Mouse (Mus musculus) limb, embryonic 14.5 days (tissue): Measurements from ENCODE around the gene Rad21l. TPM values are rescaled to one million over a fixed set of nuclear protein-coding genes. Genes with fewer than 3 reads are reported as not detected.

Experiments
- ATAC-seq: fragments of 200-750 bp; cut with Nextera tagmentation; 2 replicates; pipeline ENCODE4 v1.8.0; 2017; ENCODE audit warnings: low read depth, moderate number of reproducible peaks, moderate TSS enrichment; ENCODE audit not compliant: low FRiP score
- DNase-seq: peaks from one replicate; pipeline ENCODE4 v3.0.0-alpha.2; 2015; ENCODE audit warnings: low spot score
- H3K27ac ChIP-seq: fragments of 300-500 bp; sonication (generic); replicated peaks from 2 replicates; pipeline ENCODE4 v1.5.1; 2014; ENCODE audit warnings: low read depth, mild to moderate bottlenecking, low read length, moderate library complexity, mixed read lengths
- H3K27me3 ChIP-seq: fragments of 300-500 bp; sonication (generic); 2 replicates; pipeline ENCODE4 v1.6.1; 2014; ENCODE audit warnings: low read length, mixed read lengths; ENCODE audit not compliant: control insufficient read depth, insufficient read depth
- H3K36me3 ChIP-seq: fragments of 300-500 bp; sonication (generic); 2 replicates; pipeline ENCODE4 v1.6.1; 2014; ENCODE audit warnings: mild to moderate bottlenecking, low read length, moderate library complexity, mixed read lengths; ENCODE audit not compliant: control insufficient read depth, insufficient read depth
- H3K4me1 ChIP-seq: fragments of 300-500 bp; sonication (generic); 2 replicates; pipeline ENCODE4 v1.6.1; 2014; ENCODE audit warnings: antibody characterized with exemption, low read length, mixed read lengths; ENCODE audit not compliant: control insufficient read depth, insufficient read depth
- H3K4me2 ChIP-seq: fragments of 300-500 bp; sonication (generic); replicated peaks from 2 replicates; pipeline ENCODE4 v1.6.1; 2014; ENCODE audit warnings: low read depth, mild to moderate bottlenecking, low read length, moderate library complexity; ENCODE audit not compliant: severe bottlenecking
- H3K4me3 ChIP-seq: fragments of 300-500 bp; sonication (generic); replicated peaks from 2 replicates; pipeline ENCODE4 v1.5.1; 2014; ENCODE audit warnings: low read length
- H3K9ac ChIP-seq: fragments of 300-500 bp; sonication (generic); 2 replicates; pipeline ENCODE4 v1.6.1; 2014; ENCODE audit warnings: mild to moderate bottlenecking, low read depth, low read length, moderate library complexity; ENCODE audit not compliant: severe bottlenecking
- H3K9me3 ChIP-seq: fragments of 300-500 bp; sonication (generic); 2 replicates; pipeline ENCODE4 v1.6.1; 2016; ENCODE audit warnings: low read length; ENCODE audit not compliant: control insufficient read depth
- POLR2A ChIP-seq: fragments of 200-500 bp; IDR thresholded peaks from 2 replicates; pipeline ENCODE4 v1.8.0; 2012; ENCODE audit warnings: inconsistent platforms, mild to moderate bottlenecking, moderate library complexity, borderline replicate concordance; ENCODE audit not compliant: insufficient read depth, insufficient read length; ENCODE audit errors: extremely low read depth
- WGBS: fragments of 180-500 bp; shearing (Covaris S2); extraction: QIAGEN DNeasy Blood & Tissue Kit; methylation state at CpG from one replicate; pipeline ENCODE4 v1.1.7; 2014; 5-methylcytosine and 5-hydroxymethylcytosine counted together
- polyA plus RNA-seq, 2 experiments: library from polyadenylated mRNA; depleted of rRNA in 1 of 2; stranded (reverse) in 1 of 2; unstranded in 1 of 2; fragments of >200 nt; fragmentation: Nextera tagmentation in 1 of 2; extraction: Ambion mirVana in 1 of 2; gene quantifications; 2 replicates each; pipeline versions ENCODE4 v1.2.1 to v1.2.3; 2012 to 2014

The Rad21l gene
- polyA plus RNA-seq, 2 experiments = not detected

GRCm38 (mm10) chr2:151670968-151671329 lies 2.6 kb upstream of the Rad21l start:
- H3K27ac ChIP-seq = no peak overlapping the region
- whole genome bisulfite sequencing = 35% methylated on average over 1 of the region's 1 CpGs
- H3K4me2 ChIP-seq = no peak overlapping the region
- ATAC-seq (no peak), DNase-seq (no peak)
- H3K4me1 ChIP-seq = no peaks in the 10 kb centered on the region
- no peaks in the 10 kb centered on the region for H3K9me3 ChIP-seq
- TF ChIP-seq POLR2A = no peak
- no peak overlapping the region for H3K4me3 ChIP-seq
- H3K9ac ChIP-seq = no peak overlapping the region
- H3K27me3 ChIP-seq = peaks cover 5% of the 10 kb centered on the region; the same call in 1 of the 2 replicates
- no peaks in the 10 kb centered on the region for H3K36me3 ChIP-seq

DNA sequence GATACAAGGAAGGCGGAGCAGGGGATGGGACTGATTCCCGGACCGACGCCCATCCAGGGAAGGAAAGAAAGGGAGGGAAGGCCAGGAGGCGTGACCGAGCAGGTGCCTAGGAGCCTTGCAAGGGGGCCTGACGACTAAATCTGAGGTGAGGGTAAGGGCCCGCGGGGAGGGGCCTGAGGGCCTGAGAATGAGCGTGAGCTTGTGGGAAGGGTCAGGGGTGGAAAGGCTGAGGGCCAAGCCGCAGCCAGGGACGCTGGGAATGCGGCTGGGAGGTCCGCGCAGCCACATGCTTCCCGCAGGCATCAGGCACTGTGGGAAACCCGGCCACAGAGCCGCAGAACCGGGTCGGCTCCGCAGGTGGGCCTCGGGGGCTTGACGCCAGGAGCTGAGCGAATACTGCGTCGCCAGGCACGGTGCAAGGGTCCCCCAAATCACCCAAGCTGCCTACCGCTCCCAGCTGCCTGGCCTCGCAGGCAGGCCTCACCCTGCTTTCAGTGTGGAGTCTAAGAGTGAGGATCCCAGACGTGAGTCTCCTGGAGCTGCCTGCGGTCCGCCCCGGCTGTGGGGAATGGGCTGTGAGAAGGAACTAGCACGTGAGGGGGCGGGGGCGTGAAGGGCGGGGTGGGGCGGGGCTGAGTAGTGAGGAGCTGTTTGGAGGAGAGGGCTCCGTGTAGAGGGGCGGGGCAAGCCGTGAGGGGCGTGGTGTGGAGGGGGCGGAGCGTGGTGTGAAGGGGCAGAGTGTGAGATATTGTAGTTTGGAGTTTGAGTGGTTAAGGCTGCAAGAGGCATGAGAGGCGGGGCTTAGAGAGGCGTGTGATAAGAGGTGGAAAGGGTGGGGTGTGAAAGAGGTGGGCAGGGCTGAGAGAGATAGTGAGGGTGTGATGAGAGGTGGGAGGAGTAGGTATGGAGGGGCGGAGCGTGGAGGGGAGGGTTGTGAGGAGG lies 2.0 kb upstream of the Rad21l start:
- no peak overlapping the region for H3K27ac ChIP-seq

DNA sequence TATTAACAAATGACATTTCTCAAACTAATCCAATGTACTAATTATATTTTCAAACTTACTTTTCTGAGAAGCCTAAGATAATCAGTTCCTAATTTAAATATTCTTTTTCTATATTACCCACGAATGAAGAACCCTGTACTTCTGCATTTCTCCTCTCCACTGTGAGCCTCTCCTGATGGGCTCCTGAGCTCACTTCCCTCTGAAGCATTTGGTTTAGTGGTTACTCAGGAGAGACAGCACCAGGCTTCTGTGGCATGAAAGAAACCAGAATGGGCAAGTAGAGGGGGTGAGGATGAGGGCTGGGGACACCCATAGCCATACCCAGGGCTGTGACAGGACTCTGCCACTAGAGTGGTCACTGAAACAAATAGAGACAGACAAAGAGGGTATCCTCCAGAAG lies 16.3 kb downstream of the Rad21l start:
- H3K4me3 ChIP-seq = no peak overlapping the region
- TF ChIP-seq POLR2A = no peak
- H3K27me3 ChIP-seq = no peaks in the 10 kb centered on the region
- H3K27ac ChIP-seq = no peak overlapping the region
- H3K4me1 ChIP-seq = no peaks in the 10 kb centered on the region
- DNase-seq (no peak), ATAC-seq (no peak)
- H3K9ac ChIP-seq = no peak overlapping the region
- H3K36me3 ChIP-seq = no peaks in the 10 kb centered on the region
- H3K9me3 ChIP-seq = no peaks in the 10 kb centered on the region
- no peak overlapping the region for H3K4me2 ChIP-seq
- WGBS = 70% methylated on average over 1 of the region's 1 CpGs

More for the DNA sequence above, 2.0 kb upstream of the Rad21l start:
- Histone ChIP-seq H3K27me3 (peaks cover 5% of the 10 kb centered on the region; the same call in 1 of the 2 replicates), H3K9me3 (no peaks in the 10 kb centered on the region), H3K4me1 (no peaks in the 10 kb centered on the region), H3K9ac (no peak overlapping the region), H3K36me3 (no peaks in the 10 kb centered on the region), H3K4me2 (no peak overlapping the region), H3K4me3 (no peak overlapping the region)
- WGBS = 40% methylated on average over 46 of the region's 48 CpGs
- DNase-seq (no peak), ATAC-seq (no peak; the same call in 1 of the 2 replicates)
- no peak for TF ChIP-seq POLR2A

DNA sequence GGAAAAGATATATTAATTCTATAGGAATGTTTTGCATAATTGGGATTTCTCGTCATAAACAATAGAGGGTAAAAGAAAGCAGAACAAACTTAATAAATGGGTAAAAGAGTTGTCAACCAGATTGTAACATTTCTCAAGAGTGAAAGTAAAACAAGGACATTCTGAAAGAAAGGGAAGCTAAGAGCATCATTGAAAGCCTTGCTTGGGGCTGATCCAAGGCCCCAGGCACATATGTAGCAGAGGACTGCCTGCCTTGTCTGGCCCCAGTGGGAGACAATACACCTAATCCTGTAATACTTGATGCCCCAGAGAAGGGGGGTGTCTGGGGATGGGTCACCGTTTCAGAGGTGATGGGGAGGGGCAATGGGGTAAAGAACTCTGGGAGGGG lies 32.3 kb downstream of the Rad21l start:
- TF ChIP-seq POLR2A = no peak
- Histone ChIP-seq H3K36me3 (no peaks in the 10 kb centered on the region), H3K27ac (no peak overlapping the region), H3K27me3 (peaks cover 23% of the 10 kb centered on the region; the same call in 1 of the 2 replicates), H3K4me1 (peaks cover 3% of the 10 kb centered on the region; the same call in 1 of the 2 replicates), H3K4me3 (no peak overlapping the region), H3K9me3 (no peaks in the 10 kb centered on the region), H3K4me2 (no peak overlapping the region), H3K9ac (no peak overlapping the region)
- WGBS = 85% methylated on average over 2 of the region's 2 CpGs
- no peak for DNase-seq
- ATAC-seq = no peak

- Histone ChIP-seq H3K9me3 (no peaks in the 10 kb centered on the region), H3K4me2 (no peak overlapping the region), H3K4me1 (peaks cover 3% of the 10 kb centered on the region; the same call in 1 of the 2 replicates), H3K9ac (no peak overlapping the region), H3K27me3 (peaks cover 23% of the 10 kb centered on the region; the same call in 1 of the 2 replicates), H3K4me3 (no peak overlapping the region), H3K36me3 (no peaks in the 10 kb centered on the region), H3K27ac (no peak overlapping the region)
- ATAC-seq (no peak), DNase-seq (no peak)
- TF ChIP-seq POLR2A = no peak
- 64% methylated on average over 9 of the region's 9 CpGs for WGBS
These were observed 32.8 kb downstream of the Rad21l start for GRCm38 (mm10) chr2:151635362-151636014.
